Mouse (Mus musculus): ENCODE results near the gene Mgat5.

Gene Mgat5

DNA sequence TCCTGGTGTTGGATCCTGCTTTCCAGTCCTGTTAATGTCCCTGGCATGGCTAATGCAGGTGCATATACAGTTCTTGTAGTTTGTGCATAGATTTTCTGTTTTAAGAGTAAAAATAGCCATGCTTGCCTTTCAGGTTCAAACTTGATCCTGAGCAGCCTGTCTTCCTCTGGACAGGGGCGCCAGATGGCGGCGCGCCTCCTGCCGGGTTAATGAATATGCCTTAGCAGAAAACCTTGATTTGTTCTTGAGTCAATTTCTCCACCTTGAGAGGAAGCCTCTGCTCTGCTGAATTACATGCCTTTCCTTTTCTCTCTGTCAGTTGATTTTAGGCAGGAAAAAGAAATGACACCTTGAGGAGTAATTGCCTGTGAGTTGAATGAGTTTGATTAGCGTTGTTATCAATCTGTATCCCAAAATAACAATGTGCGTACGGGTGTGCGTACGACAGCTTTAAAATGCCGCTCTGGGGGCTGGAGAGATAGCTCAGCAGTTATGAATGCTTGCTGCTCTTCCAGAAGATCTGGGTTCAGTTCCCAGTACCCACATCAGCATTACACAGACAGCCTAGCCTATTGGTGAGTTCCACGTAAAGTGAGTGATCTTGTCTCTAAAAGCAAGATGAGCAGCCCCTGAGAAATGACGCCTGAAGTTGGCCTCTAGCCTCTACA, 57.5 kb downstream of the Mgat5 start:
- no peak for DNase-seq

- no peak for DNase-seq
These were observed 63.2 kb downstream of the Mgat5 start for GRCm38 (mm10) chr1:127267985-127268384.

DNA sequence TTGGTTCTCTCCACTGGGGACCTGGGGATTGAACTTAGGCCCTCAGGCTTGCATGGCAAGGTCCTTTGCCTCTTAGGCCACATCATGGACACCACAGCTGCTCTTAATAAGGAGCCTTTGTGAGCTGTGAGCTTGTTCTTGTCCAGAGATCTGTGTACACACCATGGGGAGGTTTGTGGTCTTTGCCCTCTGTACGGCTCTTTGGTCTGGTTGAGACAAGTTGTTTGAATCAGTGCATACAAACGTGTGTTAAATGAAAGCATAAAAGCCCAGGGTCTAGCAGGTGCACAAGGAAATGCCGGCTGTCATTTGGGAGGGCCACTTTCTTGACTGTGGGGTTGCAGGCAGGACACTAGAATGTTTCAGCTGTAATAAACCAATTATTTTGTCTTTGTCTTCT, 64.5 kb downstream of the Mgat5 start:
- no peak for DNase-seq

DNA sequence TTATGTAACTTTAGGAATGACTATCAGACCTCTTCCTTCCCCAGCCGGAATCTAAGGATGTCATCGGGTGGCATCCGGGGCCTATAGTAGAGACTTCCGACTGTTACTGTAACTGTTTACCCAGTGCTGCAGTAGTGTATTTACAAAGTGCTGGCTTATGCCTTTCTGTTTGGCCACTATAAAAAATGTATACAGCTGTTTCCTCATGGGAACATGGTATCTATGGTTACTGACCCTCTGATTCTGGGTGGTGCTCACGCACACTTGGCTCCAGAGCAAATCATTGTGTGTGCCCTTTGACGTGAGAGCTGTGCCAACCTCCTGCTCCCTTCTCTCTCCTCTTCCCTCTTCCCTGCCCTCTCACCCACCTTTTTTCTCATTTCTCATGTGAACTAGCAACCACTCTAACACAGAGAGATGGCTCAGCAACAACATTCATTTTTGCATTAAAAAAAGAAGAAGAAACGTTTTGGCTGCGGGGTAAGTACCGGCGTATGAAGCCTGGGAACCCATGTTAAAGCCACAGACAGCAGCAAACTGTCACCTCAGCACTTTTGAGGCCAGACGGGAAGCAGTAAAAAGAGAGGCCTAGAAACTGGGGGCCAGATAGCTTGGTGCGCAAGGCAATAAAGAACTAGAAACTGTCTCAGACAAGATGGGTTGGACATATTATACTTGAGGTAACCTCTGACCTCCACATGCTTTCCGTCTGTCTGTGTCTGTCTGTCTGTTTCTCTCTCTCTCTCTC, 65.6 kb downstream of the Mgat5 start:
- no peak for DNase-seq

- no peak for DNase-seq
These were observed 66.3 kb downstream of the Mgat5 start for GRCm38 (mm10) chr1:127271156-127271555.

DNA sequence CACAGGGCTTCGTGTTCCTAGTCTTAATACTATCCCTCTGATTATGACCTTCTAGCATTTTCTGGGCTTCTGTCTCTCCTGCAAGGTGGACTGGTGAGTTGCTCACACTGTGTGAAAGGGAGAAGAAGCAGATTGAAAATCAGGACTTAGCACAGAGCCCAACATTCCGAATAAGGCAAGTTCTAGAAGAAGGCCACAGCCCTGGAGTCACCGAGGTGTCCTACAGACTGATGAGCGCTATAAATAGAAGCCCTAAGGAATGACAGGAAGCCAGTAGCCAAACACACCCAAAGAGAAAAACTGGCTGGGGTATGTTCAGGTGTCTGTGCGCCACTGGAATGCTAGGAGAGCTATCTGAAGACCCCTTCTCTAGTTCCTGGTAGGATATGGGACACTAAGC, 68.5 kb downstream of the Mgat5 start:
- DNase-seq = no peak

DNA sequence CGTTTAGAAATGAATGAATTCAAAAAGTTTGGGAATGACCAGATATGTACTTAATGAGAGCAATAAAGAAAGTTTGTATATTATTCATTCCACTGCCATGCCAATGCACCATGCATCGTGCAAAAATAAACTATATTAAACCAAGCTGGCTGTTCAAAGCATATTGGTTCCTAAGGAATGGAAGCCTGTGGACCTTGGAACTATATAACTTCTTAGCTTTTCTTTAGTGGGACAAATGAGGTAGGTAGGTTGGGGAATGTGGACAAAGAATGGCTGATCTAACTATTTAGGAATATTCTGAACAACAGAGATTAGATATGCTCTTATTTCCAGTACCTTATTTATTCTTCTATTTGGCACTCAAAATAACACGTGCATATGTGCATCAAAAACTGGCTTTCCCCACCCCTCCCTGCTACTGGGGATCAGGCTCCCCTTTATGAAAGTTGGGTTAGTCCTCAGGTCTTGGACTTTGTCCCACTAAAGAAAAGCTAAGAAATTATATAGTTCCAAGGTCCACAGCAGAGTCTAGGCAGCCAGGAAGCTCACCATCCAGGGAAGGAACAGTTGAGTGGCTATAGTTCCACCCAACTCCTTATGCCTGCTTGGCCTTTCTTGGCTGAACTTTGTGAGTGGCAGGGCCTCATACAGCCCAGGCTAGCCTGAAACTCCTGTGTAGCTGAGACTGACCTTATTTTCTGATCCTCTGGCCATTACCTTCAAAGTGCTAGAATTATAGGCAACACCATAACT, 70.9 kb downstream of the Mgat5 start:
- no peak for DNase-seq

DNA sequence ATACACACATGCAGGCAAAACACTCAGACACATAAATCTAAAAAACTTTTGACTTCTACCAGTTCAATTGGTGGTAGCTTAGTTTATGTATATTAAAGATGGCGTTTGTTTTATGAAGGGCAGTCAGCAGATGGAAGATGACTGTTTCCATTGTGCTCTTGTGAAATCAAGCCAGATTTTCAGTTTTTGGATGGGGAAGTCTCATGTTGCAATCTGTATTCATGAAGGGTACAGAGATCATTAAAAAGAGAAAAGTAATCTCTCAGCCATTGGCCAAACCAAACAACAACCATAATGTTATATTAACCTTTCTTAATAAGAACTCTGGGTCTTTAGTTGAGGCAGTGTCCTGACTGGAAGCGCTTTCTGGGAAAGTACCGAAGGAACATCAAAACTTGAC, 73.3 kb downstream of the Mgat5 start:
- DNase-seq = no peak

DNA sequence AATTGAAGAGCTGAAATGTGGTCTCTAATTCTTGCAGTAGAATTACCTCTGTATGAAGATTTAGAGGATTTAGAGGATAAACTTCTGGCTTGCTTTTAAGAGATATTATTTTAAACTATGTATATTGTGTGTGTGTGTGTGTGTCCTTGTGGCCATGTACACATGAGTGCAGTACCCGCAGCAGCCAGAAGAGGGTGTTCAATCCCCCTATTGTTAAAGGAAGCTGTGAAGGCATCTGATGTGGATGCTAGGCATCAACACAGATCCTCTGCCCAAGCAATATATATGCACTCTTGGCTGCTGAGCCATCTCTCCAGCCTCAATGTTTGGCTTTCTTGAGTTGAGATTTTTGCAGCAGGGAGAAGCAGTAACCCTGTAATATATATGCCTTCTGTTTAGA, 75.4 kb downstream of the Mgat5 start:
- DNase-seq = no peak

GRCm38 (mm10) chr1:127284975-127285374, 80.2 kb downstream of the Mgat5 start:
- no peak for DNase-seq

GRCm38 (mm10) chr1:127287505-127287904, 82.7 kb downstream of the Mgat5 start:
- DNase-seq = no peak

DNA sequence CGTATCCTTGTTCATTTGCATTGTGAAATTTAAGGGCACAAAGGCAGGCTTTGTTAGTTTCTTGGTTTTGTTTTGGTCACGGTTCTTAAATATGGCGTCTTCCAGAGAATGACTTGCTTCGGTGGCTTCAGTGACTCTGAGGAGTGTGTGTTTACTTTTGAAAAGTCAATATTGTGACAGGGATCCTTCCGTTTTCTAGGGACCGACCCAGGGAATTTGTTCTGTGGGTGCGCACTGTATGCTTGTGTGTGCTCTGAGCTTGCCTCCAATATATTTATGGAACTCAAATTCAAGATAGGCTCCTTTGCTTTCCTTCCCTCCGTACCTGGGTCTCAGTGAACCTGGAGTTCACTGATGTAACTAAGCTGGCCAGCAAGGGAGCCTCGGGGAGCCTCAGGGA, 86.1 kb downstream of the Mgat5 start:
- no peak for DNase-seq

- DNase-seq = no peak
These were observed 86.9 kb downstream of the Mgat5 start for GRCm38 (mm10) chr1:127291721-127292120.

GRCm38 (mm10) chr1:127293286-127293685, 88.5 kb downstream of the Mgat5 start:
- DNase-seq = no peak

GRCm38 (mm10) chr1:127296815-127297214, 92.0 kb downstream of the Mgat5 start:
- DNase-seq = no peak

DNA sequence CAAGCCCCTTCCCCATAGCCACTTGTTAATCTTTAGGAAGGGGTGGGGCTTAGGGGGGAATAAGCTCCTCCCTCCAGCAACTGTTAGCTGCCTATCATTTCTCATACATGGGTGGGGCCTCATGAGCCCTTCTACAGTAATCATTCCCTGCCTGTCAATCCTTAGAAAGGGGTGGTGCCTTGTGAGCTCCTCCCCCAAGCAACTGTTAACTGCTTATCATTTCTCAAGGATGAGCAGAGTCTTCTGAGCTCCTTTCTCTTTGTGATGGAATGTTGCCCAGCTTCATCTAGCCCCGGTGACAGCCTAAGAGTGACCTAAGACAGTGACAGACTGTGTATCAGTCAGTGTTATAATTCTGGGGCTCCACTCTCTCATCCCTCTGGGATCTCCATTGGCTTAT, 95.0 kb downstream of the Mgat5 start:
- DNase-seq = no peak

GRCm38 (mm10) chr1:127301038-127301437, 96.2 kb downstream of the Mgat5 start:
- no peak for DNase-seq

DNA sequence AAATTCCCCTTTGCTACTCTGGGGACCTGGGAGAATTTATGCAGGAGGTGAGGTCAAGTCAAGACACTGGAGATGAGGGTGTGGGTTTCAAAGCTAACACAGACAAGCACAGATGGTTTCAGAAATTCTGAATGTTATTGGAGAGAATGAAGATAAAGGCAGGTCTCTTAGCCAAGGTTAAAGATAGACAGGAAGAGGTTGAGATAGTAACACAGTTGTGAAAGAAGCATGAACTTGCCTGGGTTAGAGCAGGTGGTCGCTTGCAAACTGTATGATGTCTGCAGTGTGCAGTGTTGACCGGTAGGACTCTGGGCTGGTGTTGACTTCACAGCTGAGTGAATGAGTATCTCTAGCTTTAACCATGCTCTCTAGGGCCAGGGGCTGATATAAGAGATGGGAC, 97.8 kb downstream of the Mgat5 start:
- DNase-seq = no peak

- no peak for DNase-seq
These were observed 99.0 kb downstream of the Mgat5 start for GRCm38 (mm10) chr1:127303791-127304190.

DNA sequence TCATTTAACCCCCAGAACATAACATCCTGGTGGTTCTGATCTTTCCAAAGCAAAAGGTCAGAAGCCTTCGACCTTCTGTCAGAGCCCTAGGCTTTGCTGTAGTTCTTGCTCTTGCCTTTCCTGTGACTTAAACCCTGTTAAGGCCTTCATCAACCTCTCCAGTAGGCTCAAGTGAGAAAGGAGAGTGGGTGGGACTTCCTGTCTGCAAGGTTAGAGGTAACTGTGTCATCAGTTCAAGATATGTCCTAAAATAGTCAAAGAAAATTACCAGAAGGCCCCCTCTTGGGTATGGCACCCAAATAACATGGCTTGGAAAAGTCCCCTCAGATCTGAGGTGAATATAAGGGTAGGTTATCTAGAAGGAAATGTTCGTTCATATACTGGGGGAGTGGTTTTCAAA, 99.5 kb downstream of the Mgat5 start:
- no peak for DNase-seq

DNA sequence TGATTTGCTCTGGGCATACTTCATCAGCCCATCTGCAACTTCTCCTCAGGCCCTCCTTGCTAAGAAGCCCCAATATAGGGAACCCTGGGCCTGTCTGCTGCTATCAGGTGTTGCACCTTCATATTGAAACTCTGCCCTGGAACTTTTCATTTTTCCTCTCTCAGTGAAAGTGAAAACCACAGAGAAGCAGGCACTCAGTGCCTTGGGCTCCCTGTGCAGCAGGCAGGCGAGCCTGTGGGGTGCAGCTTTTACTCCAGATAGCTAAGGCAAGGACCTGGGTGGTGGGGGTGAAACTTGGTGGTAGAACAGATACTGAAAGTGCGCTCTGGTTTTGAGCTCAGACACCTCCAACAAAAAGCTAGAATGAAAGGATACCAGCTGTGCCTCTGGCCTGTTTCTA, 100.8 kb downstream of the Mgat5 start:
- no peak for DNase-seq

- no peak for DNase-seq
These were observed 101.4 kb downstream of the Mgat5 start for GRCm38 (mm10) chr1:127306024-127306771.

DNA sequence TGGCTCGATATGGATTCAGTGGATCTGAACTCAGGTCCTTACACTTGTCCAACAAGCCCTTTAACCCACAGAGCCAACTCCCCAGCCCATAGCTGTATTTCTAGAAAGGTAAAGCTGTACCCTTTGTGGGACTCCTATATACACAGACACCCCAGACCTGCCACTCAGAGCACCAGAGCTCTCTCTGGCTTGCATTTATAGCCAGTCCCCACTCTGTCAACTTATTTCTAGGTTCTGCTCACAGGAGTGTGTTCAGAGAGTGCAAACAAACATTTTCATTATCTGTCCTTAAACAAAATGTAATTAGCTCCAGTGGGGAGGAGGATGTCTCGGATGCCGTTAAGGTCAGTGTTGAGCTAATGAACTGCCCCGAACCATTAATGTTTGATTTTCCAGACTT, 102.5 kb downstream of the Mgat5 start:
- DNase-seq = no peak
